Mouse (Mus musculus) hindbrain, postnatal 0 days (tissue): ENCODE measurements at regions not wholly inside any gene's neighbourhood (a gene's known extent, or its start where the extent isn't known, plus 50 kb on each side); places are given as distances from the start of the nearest gene placed in this dataset.
A peak's percentile ranks its signal among the peaks of the same experiment; 100 is the strongest.

Experiments used
- ATAC-seq: fragments of 200-750 bp; cut with Nextera tagmentation; 2 replicates; pipeline ENCODE4 v1.8.0; 2017; ENCODE audit warnings: mild to moderate bottlenecking, moderate TSS enrichment, moderate library complexity
- DNase-seq: peaks from one replicate; pipeline ENCODE4 v3.0.0-alpha.2; 2015; ENCODE audit warnings: low spot score
- H3K27ac ChIP-seq: fragments of 300-500 bp; sonication (generic); 2 replicates; pipeline ENCODE4 v1.5.1; 2014; ENCODE audit warnings: mild to moderate bottlenecking
- H3K27me3 ChIP-seq: fragments of 300-500 bp; sonication (generic); 2 replicates; pipeline ENCODE4 v1.6.1; 2014; ENCODE audit warnings: low read length, mixed read lengths; ENCODE audit not compliant: insufficient read depth
- H3K36me3 ChIP-seq: fragments of 300-500 bp; sonication (generic); 2 replicates; pipeline ENCODE4 v1.6.1; 2014; ENCODE audit warnings: low read length, mixed read lengths; ENCODE audit not compliant: insufficient read depth
- H3K4me1 ChIP-seq: fragments of 300-500 bp; sonication (generic); 2 replicates; pipeline ENCODE4 v1.6.1; 2014; ENCODE audit warnings: antibody characterized with exemption, low read length, mixed read lengths; ENCODE audit not compliant: insufficient read depth
- H3K4me2 ChIP-seq: fragments of 300-500 bp; sonication (generic); 2 replicates; pipeline ENCODE4 v1.6.1; 2014; ENCODE audit warnings: low read depth, mild to moderate bottlenecking, low read length, moderate library complexity, mixed read lengths
- H3K4me3 ChIP-seq: fragments of 300-500 bp; sonication (generic); 2 replicates; pipeline ENCODE4 v1.5.1; 2014; ENCODE audit warnings: low read length
- H3K9ac ChIP-seq: fragments of 300-500 bp; sonication (generic); replicated peaks from 2 replicates; pipeline ENCODE4 v1.6.1; 2014; ENCODE audit warnings: mild to moderate bottlenecking, low read length, moderate library complexity, mixed read lengths
- H3K9me3 ChIP-seq: fragments of 300-500 bp; sonication (generic); 2 replicates; pipeline ENCODE4 v1.6.1; 2016; ENCODE audit warnings: low read length, mixed read lengths
- CTCF ChIP-seq: IDR thresholded peaks from 2 replicates; pipeline ENCODE4 v1.5.1; 2016; ENCODE audit warnings: antibody characterized with exemption, control low read depth, low read depth
- WGBS: fragments of 180-500 bp; shearing (Covaris S2); extraction: QIAGEN DNeasy Blood & Tissue Kit; methylation state at CpG from one replicate; pipeline ENCODE4 v1.1.7; 2014; 5-methylcytosine and 5-hydroxymethylcytosine counted together

DNA sequence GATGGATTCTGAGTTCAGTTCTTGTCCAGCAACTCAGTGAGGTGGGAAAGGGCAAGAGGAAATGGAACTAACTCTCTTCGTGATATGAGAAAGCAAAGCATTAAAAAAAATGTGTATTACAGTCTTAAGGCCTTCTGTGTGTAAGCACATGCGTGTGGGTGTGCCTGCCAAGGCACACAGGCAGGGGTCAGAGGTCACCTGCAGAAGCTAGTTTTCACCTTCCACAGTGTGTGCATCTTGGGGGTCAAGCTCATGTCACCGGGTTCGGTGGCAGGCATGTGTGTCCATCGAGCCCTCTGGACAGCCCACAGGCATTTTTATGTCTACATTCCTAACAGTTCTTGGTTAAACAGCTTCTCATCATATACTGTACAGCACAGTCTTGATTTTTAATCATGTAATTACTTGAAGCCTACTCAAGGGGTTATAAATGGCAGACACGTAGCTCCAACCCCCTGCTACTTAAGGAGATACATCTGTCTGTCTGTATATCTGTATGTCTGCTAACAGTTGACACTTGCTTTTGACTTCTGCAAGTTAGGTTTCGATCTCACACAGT, 98.7 kb upstream of the Arntl start:
- WGBS = 81% methylated on average over 7 of the region's 7 CpGs
- no peak overlapping the region for H3K27ac ChIP-seq
- no peak for TF ChIP-seq CTCF

DNA sequence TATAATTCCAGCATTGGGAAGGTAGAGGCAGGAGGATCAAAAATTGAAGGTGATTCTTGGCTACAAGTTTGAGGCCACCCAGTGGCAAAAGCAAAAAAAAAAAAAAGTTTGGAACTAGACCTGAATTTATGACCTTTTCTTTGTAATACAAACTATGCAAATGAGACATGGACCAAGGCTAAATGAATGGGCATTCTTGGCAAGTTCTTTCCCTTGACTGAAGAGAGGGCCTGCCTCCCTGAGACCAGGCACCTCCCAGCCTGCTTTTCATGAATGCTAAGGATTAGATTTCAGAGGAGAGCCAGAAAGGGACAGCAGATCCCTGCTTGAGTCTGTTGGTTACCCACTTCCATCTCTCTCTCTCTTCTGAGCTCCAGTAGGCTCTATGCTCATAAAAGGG, 97.8 kb upstream of the Arntl start:
- 0 out of 2 replicates have a peak, but pooled peaks cover 4% of the 10 kb centered on the region for H3K4me1 ChIP-seq

More for the DNA sequence above, 98.7 kb upstream of the Arntl start:
- ATAC-seq (no peak), DNase-seq (no peak)
- H3K4me1 ChIP-seq = 0 out of 2 replicates have a peak, but pooled peaks cover 4% of the 10 kb centered on the region
- no peak overlapping the region for H3K4me3 ChIP-seq
- H3K4me2 ChIP-seq = no peak overlapping the region
- H3K27me3 ChIP-seq = no peaks in the 10 kb centered on the region
- no peak overlapping the region for H3K9ac ChIP-seq
- no peaks in the 10 kb centered on the region for H3K36me3 ChIP-seq
- H3K9me3 ChIP-seq = no peaks in the 10 kb centered on the region

DNA sequence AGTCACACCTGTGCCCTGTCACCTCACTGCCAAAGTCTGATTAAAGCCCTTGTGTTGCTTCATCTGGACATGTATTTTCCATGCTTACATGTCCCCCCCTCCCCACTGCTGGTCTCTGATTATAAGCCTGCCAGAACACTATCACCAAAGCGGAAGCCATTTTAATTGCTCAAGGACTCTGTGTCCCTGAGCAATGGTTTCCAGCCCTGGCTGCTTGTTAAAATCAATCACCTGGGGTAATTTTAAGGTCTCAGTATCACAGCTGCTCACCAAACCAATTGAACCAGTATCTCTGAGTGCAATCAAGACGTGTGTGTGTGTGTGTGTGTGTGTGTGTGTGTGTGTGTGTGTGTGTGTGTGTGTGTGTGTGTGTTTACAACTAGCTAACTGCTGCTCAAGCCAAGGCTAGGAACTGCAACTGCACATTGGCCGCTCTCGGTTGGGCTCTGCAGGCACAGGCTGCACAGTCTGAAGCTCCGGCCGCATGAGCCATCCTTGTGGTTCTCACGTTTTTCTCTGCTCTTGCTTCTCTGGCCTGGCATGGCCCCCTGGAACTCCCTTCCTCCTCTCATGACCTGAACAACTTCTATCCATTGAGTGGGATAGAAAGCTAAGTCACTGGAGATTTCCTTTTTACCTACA, 96.3 kb upstream of the Arntl start:
- ATAC-seq = 0 out of 2 replicates have a peak, but pooled peaks have one; percentile 32
- TF ChIP-seq CTCF = no peak
- Histone ChIP-seq H3K4me3 (no peak overlapping the region), H3K9me3 (no peaks in the 10 kb centered on the region), H3K27me3 (no peaks in the 10 kb centered on the region), H3K4me2 (no peak overlapping the region), H3K9ac (no peak overlapping the region), H3K36me3 (no peaks in the 10 kb centered on the region), H3K27ac (no peak overlapping the region), H3K4me1 (0 out of 2 replicates have a peak, but pooled peaks cover 4% of the 10 kb centered on the region)
- peak; percentile 40 for DNase-seq
- WGBS = 73% methylated on average over 7 of the region's 7 CpGs

More for the DNA sequence above, 97.8 kb upstream of the Arntl start:
- Histone ChIP-seq H3K4me2 (no peak overlapping the region), H3K4me3 (no peak overlapping the region), H3K27ac (no peak overlapping the region), H3K9ac (no peak overlapping the region), H3K36me3 (no peaks in the 10 kb centered on the region), H3K27me3 (no peaks in the 10 kb centered on the region), H3K9me3 (no peaks in the 10 kb centered on the region)
- ATAC-seq (no peak), DNase-seq (peak; percentile 53)
- no peak for TF ChIP-seq CTCF

DNA sequence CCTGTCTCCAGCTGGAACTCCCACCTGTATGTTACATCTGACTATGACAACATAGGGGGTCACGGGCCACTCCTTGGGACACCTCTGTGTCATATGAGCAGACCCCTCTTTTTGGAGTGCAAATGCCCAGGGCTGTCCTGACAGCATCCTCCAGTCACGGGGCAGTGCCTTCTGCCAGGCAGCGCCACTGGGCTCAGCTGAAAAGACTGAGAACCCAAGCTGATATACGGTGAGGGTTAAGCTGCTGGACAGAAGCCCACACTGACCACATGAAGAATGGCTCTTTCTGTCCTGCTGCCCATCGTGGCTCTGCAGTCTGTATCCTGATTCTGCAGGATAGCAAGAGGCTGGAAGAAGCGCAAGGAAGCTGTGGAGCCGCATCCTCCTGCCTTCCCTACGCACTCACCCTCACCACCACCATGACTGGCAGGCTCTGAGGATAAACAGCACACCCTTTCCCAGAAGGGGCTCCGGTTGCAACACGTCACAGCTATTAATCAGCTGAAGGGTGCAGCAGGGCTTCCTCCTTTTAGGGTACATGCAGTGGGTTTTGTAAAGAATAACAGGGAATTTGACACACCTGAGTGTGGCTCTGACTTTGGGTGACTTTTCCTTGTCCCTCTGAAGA, 93.9 kb upstream of the Arntl start:
- no peak overlapping the region for H3K4me3 ChIP-seq
- 60% methylated on average over 10 of the region's 10 CpGs for WGBS

DNA sequence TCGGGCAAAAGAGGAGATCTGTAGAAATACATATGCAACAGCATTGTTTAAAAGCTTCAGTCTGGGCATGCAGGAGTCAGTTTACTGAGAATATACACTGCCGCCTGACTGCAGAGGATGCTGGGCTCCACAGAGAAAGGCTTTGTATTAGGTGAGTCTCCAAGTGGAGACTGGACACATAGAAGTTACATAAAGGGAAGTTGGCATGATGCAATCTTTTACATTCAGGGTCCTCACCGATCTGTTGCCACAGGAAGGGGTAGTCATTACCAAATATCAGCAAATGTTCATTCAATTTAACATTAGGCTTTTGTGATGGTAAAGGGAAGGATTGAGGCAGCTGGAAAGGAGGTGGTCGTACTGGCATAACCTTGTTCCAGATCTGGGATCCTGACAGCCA, 89.7 kb upstream of the Arntl start:
- 83% methylated on average over 4 of the region's 4 CpGs for WGBS
- Histone ChIP-seq H3K9me3 (no peaks in the 10 kb centered on the region), H3K4me1 (0 out of 2 replicates have a peak, but pooled peaks cover 4% of the 10 kb centered on the region), H3K27ac (no peak overlapping the region), H3K36me3 (no peaks in the 10 kb centered on the region), H3K4me2 (no peak overlapping the region), H3K27me3 (no peaks in the 10 kb centered on the region), H3K9ac (no peak overlapping the region), H3K4me3 (no peak overlapping the region)
- DNase-seq (no peak), ATAC-seq (no peak)
- no peak for TF ChIP-seq CTCF

More for the DNA sequence above, 93.9 kb upstream of the Arntl start:
- Histone ChIP-seq H3K4me2 (no peak overlapping the region), H3K4me1 (0 out of 2 replicates have a peak, but pooled peaks cover 4% of the 10 kb centered on the region), H3K9me3 (no peaks in the 10 kb centered on the region), H3K27ac (no peak overlapping the region), H3K27me3 (no peaks in the 10 kb centered on the region), H3K36me3 (no peaks in the 10 kb centered on the region), H3K9ac (no peak overlapping the region)
- no peak for ATAC-seq
- no peak for TF ChIP-seq CTCF
- no peak for DNase-seq

DNA sequence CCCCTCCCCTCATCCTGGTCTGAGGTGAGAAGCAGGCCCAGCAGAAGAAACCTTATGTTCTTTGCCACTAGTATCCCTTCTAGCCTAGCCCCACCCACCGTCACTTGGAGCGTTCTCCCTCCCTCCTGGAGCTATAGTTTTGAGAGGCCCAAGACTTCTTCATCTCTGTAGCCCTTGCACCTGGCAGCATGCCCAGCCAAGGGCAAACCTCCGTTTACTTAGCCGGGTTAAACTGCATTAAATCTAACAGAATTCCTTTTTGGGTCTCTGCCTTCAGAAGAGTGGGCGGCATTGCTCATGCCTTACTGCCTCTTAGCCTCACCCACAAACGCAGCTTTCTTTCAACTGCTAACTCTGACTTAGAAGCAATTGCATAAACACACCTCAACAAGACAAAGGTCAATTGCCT, 85.3 kb upstream of the Arntl start:
- ATAC-seq (no peak), DNase-seq (no peak)
- no peaks in the 10 kb centered on the region for H3K36me3 ChIP-seq
- no peak overlapping the region for H3K9ac ChIP-seq
- 43% methylated on average over 6 of the region's 6 CpGs for WGBS
- H3K27me3 ChIP-seq = no peaks in the 10 kb centered on the region
- no peak for TF ChIP-seq CTCF
- H3K4me2 ChIP-seq = no peak overlapping the region
- H3K4me1 ChIP-seq = no peaks in the 10 kb centered on the region
- H3K27ac ChIP-seq = no peak overlapping the region
- H3K4me3 ChIP-seq = no peak overlapping the region
- H3K9me3 ChIP-seq = no peaks in the 10 kb centered on the region

DNA sequence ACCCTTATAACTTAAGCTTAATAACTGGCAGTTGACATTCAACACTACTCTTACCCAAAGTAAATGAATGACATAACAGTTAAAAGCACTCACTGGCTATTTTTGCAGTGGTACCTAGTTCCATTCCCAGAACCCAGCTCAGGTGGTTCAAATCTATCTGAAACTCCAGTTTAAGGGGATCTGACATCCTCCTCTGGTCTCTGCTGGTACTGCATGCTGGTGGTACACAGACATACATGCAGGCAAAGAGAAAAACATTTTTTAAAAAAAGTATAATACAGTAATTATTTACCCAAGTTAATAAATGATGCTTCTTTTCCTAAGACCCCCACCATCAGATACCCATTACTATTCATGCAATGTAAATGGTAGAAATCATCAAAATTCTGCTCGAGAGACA, 81.3 kb upstream of the Arntl start:
- H3K4me2 ChIP-seq = no peak overlapping the region
- WGBS = 65% methylated on average over 1 of the region's 1 CpGs
- H3K36me3 ChIP-seq = no peaks in the 10 kb centered on the region
- no peak overlapping the region for H3K27ac ChIP-seq
- peak; percentile 50 for TF ChIP-seq CTCF
- H3K4me3 ChIP-seq = no peak overlapping the region
- DNase-seq = no peak
- no peaks in the 10 kb centered on the region for H3K4me1 ChIP-seq
- H3K9me3 ChIP-seq = no peaks in the 10 kb centered on the region
- no peak overlapping the region for H3K9ac ChIP-seq
- H3K27me3 ChIP-seq = no peaks in the 10 kb centered on the region
- ATAC-seq = no peak
